Mouse (Mus musculus) erythroblast, embryonic 14.5 days (primary cell): Measurements from ENCODE around the gene Cdc14b. TPM values are rescaled to one million over a fixed set of nuclear protein-coding genes. Genes with fewer than 3 reads are reported as not detected.

Experiments
- H3K27me3 ChIP-seq: 2 replicates; pipeline ENCODE4 v1.6.1; 2012; ENCODE audit warnings: inconsistent platforms; ENCODE audit not compliant: control insufficient read depth
- H3K36me3 ChIP-seq: 2 replicates; pipeline ENCODE4 v1.6.1; 2012; ENCODE audit warnings: mild to moderate bottlenecking, inconsistent platforms; ENCODE audit not compliant: control insufficient read depth
- H3K4me1 ChIP-seq: 2 replicates; pipeline ENCODE4 v1.6.1; 2012; ENCODE audit warnings: inconsistent platforms; ENCODE audit not compliant: control insufficient read depth
- H3K4me3 ChIP-seq: replicated peaks from 2 replicates; pipeline ENCODE3; 2012; ENCODE audit warnings: moderate library complexity, mild to moderate bottlenecking, inconsistent platforms
- H3K9me3 ChIP-seq: 2 replicates; pipeline ENCODE4 v1.6.1; 2012; ENCODE audit warnings: low read length, inconsistent platforms, mixed read lengths; ENCODE audit not compliant: control insufficient read depth
- GATA1 ChIP-seq: IDR thresholded peaks from 2 replicates; pipeline ENCODE4 v1.6.1; 2012; ENCODE audit warnings: low read length, inconsistent platforms, mixed read lengths
- TAL1 ChIP-seq: IDR thresholded peaks from 3 replicates; pipeline ENCODE4 v1.6.1; 2012; ENCODE audit warnings: low read length, inconsistent platforms, mixed read lengths
- polyA plus RNA-seq: library from polyadenylated mRNA; stranded (reverse); fragments of >175 nt; gene quantifications from 2 replicates; pipeline ENCODE4 v1.2.3, GENCODE M21; 2012

The Cdc14b gene
- polyA plus RNA-seq, 1 experiment, result not detected

GRCm38 (mm10) chr13:64286321-64286720 is 11.2 kb upstream of the Cdc14b start:
- Histone ChIP-seq H3K4me3 (no peak overlapping the region), H3K9me3 (peaks cover 7% of the 10 kb centered on the region), H3K27me3 (no peaks in the 10 kb centered on the region), H3K4me1 (no peaks in the 10 kb centered on the region), H3K36me3 (no peaks in the 10 kb centered on the region)
- no peak for TF ChIP-seq TAL1
- no peak for TF ChIP-seq GATA1

- TF ChIP-seq TAL1 (no peak), GATA1 (no peak)
- peaks cover 7% of the 10 kb centered on the region for H3K9me3 ChIP-seq
Observed at GRCm38 (mm10) chr13:64284676-64285075, 9.6 kb upstream of the Cdc14b start.

GRCm38 (mm10) chr13:64280940-64281339 is 5.8 kb upstream of the Cdc14b start:
- Histone ChIP-seq H3K9me3 (peaks cover 7% of the 10 kb centered on the region), H3K36me3 (no peaks in the 10 kb centered on the region), H3K4me3 (no peak overlapping the region), H3K27me3 (peaks cover 14% of the 10 kb centered on the region), H3K4me1 (no peaks in the 10 kb centered on the region)
- no peak for TF ChIP-seq TAL1
- no peak for TF ChIP-seq GATA1

More at GRCm38 (mm10) chr13:64284676-64285075, 9.6 kb upstream of the Cdc14b start:
- no peaks in the 10 kb centered on the region for H3K36me3 ChIP-seq
- no peaks in the 10 kb centered on the region for H3K4me1 ChIP-seq
- H3K4me3 ChIP-seq, result no peak overlapping the region
- H3K27me3 ChIP-seq, result no peaks in the 10 kb centered on the region

GRCm38 (mm10) chr13:64275754-64276127 is 651 bp upstream of the Cdc14b start:
- H3K36me3 ChIP-seq, result no peaks in the 10 kb centered on the region
- TF ChIP-seq GATA1 (no peak), TAL1 (no peak)
- H3K4me3 ChIP-seq, result peak overlapping the region; percentile 63
- H3K27me3 ChIP-seq, result peaks cover 61% of the 10 kb centered on the region
- H3K4me1 ChIP-seq, result peaks cover 18% of the 10 kb centered on the region
- H3K9me3 ChIP-seq, result peaks cover 3% of the 10 kb centered on the region; the same call in 1 of the 2 replicates

- Histone ChIP-seq H3K4me3 (peak overlapping the region; percentile 63), H3K27me3 (peaks cover 61% of the 10 kb centered on the region)
- TF ChIP-seq GATA1, result no peak
- no peak for TF ChIP-seq TAL1
Observed at GRCm38 (mm10) chr13:64273891-64274844, 922 bp downstream of the Cdc14b start.

GRCm38 (mm10) chr13:64273352-64273751 is 1.7 kb downstream of the Cdc14b start:
- peaks cover 3% of the 10 kb centered on the region; the same call in 1 of the 2 replicates for H3K9me3 ChIP-seq
- H3K4me3 ChIP-seq, result no peak overlapping the region
- H3K4me1 ChIP-seq, result peaks cover 18% of the 10 kb centered on the region
- H3K27me3 ChIP-seq, result peaks cover 61% of the 10 kb centered on the region
- TF ChIP-seq TAL1 (no peak), GATA1 (no peak)
- H3K36me3 ChIP-seq, result no peaks in the 10 kb centered on the region

More at GRCm38 (mm10) chr13:64273891-64274844, 922 bp downstream of the Cdc14b start:
- no peaks in the 10 kb centered on the region for H3K36me3 ChIP-seq
- peaks cover 18% of the 10 kb centered on the region for H3K4me1 ChIP-seq
- peaks cover 3% of the 10 kb centered on the region; the same call in 1 of the 2 replicates for H3K9me3 ChIP-seq

- Histone ChIP-seq H3K4me3 (no peak overlapping the region), H3K36me3 (no peaks in the 10 kb centered on the region), H3K4me1 (no peaks in the 10 kb centered on the region), H3K9me3 (no peaks in the 10 kb centered on the region), H3K27me3 (peaks cover 22% of the 10 kb centered on the region)
- TF ChIP-seq TAL1 (no peak), GATA1 (no peak)
Observed at GRCm38 (mm10) chr13:64268384-64268783, 6.7 kb downstream of the Cdc14b start.

- H3K9me3 ChIP-seq, result no peaks in the 10 kb centered on the region
- H3K36me3 ChIP-seq, result no peaks in the 10 kb centered on the region
- no peak overlapping the region for H3K4me3 ChIP-seq
- TF ChIP-seq TAL1 (no peak), GATA1 (no peak)
- no peaks in the 10 kb centered on the region for H3K4me1 ChIP-seq
- H3K27me3 ChIP-seq, result peaks cover 11% of the 10 kb centered on the region
Observed at GRCm38 (mm10) chr13:64267151-64267550, 7.9 kb downstream of the Cdc14b start.

- Histone ChIP-seq H3K4me1 (no peaks in the 10 kb centered on the region), H3K4me3 (no peak overlapping the region)
Observed at GRCm38 (mm10) chr13:64264586-64264985, 10.5 kb downstream of the Cdc14b start.

More at GRCm38 (mm10) chr13:64264586-64264985, 10.5 kb downstream of the Cdc14b start:
- no peaks in the 10 kb centered on the region for H3K27me3 ChIP-seq
- H3K9me3 ChIP-seq, result no peaks in the 10 kb centered on the region
- no peak for TF ChIP-seq TAL1
- no peak for TF ChIP-seq GATA1
- no peaks in the 10 kb centered on the region for H3K36me3 ChIP-seq
